Mouse (Mus musculus): ENCODE measurements around the gene Trappc11.

DNA sequence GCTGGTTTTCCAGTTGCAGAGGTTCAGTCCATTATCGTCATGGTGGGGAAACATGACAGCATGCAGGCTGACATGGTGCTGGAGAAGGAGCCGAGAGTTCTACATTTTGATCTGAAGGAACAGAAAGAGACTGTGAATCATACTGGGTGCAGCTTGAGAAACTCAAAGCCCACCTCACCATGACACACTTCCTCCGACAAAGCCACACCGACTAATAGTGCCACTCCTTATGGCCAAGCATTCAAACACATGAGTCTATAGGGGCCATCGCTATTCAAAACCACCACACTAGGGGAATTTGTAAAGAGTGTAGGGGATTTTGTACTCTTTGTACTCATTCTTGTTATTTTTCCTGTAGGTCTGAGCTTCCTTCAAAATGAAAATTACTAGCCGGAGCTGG is 33.3 kb upstream of the Trappc11 start:
- no peak for TF ChIP-seq CTCF (IDR thresholded peaks at IDR 0.05; ENCODE audit: control insufficient read depth, insufficient read depth, insufficient replicate concordance, low read depth, low read length)
- no peak for TF ChIP-seq POLR2A (IDR thresholded peaks at IDR 0.05; ENCODE audit: control insufficient read depth, low read depth, low read length)

All from testis, adult 2 months (tissue).